Mouse (Mus musculus) erythroblast, embryonic 14.5 days (primary cell): Measurements from ENCODE around the gene Wdr95.

ENCODE experiments used
- GATA1 ChIP-seq: IDR thresholded peaks from 2 replicates; pipeline ENCODE4 v1.6.1; 2012; ENCODE audit warnings: low read length, inconsistent platforms, mixed read lengths
- TAL1 ChIP-seq: IDR thresholded peaks from 3 replicates; pipeline ENCODE4 v1.6.1; 2012; ENCODE audit warnings: low read length, inconsistent platforms, mixed read lengths

GRCm38 (mm10) chr5:149536005-149536404, 7.5 kb downstream of the Wdr95 start:
- TF ChIP-seq TAL1: no peak
- no peak for TF ChIP-seq GATA1
